ENCODE assay signal across 21 mouse cellular contexts in the genomic region with DNA sequence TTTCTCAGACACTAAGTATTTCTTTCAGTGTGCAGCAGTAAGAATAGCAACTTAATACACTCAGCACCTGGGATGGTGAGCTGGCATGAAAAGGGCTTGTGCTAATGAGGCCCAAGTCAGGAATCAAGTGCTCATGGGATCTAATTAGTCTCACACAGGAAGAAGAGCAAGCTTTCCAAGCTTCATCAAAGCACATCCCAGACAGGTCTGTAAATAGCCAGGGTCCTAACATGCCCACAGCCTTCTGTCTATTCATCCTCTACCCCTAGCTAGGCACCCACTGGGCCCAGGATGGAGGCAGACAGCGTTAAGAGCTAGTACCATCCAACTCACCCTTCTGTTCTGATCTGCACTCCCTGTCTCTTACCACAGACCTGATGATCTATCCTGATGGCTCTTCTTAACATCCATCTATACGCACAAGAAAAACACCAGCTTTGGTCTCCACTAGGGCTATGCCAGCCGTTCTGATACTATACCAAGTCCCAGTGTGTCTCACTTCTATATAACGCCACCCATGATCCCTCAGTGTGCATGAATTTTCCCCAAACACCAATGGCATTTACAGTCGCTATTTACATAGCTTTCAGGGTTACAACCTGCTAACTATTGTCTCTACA.
A peak's percentile ranks its signal among the peaks of the same experiment; 100 is the strongest.
DNase-seq lines count a peak whose midpoint lies in the region; ATAC-seq lines count a peak whose summit lies in the region.
"Had no signal": no experiment of that assay in that cellular context is flagged by ENCODE, and none has a peak within 500 bp of the region (broad histone marks: within the 10 kb centered on the region; RNA-seq: fewer than 3 reads in every experiment).

No protein-coding gene starts in this region.

- DNase-seq in cerebellum, postnatal 25 days, result peak; percentile 13
- DNase-seq in cerebellum, adult 9-11 months, result no peak
- no peak for DNase-seq in hindbrain, embryonic 11.5 days (ENCODE audit: low spot score)
- DNase-seq in ovary, adult 18-20 months (ENCODE audit: low spot score), result no peak
- DNase-seq: adrenal gland, postnatal 25 days; heart, postnatal 4 days; kidney, postnatal 4 days; layer of hippocampus, adult 9-11 months; lung, adult 2 months; right cerebral cortex, postnatal 4 days had no signal

- no peaks in the 10 kb centered on the region for H3K4me1 ChIP-seq in hindbrain, embryonic 15.5 days (replicated peaks)
- H3K4me1 ChIP-seq in hindbrain, embryonic 11.5 days (replicated peaks; ENCODE audit: control insufficient read depth, insufficient read depth, low read length), result no peaks in the 10 kb centered on the region
- no peaks in the 10 kb centered on the region for H3K4me1 ChIP-seq in forebrain, embryonic 15.5 days
- 0 out of 2 replicates have a peak, but pooled peaks cover 4% of the 10 kb centered on the region for H3K4me1 ChIP-seq in midbrain, embryonic 15.5 days
- no peaks in the 10 kb centered on the region for H3K4me1 ChIP-seq in heart, embryonic 11.5 days (ENCODE audit: control insufficient read depth, insufficient read depth, low read length)
- H3K4me1 ChIP-seq: heart, embryonic 13.5 days; limb, embryonic 12.5 days; liver, embryonic 12.5 days; megakaryocyte, embryonic 14.5 days had no signal

- 87% methylated on average over 5 of the region's 5 CpGs for WGBS in hindbrain, embryonic 15.5 days
- 88% methylated on average over 5 of the region's 5 CpGs for WGBS in hindbrain, embryonic 11.5 days
- WGBS in forebrain, embryonic 15.5 days, result 75% methylated on average over 5 of the region's 5 CpGs
- WGBS in midbrain, embryonic 15.5 days, result 77% methylated on average over 5 of the region's 5 CpGs
- WGBS in heart, embryonic 11.5 days (ENCODE audit: insufficient replicate concordance), result 84% methylated on average over 5 of the region's 5 CpGs

- H3K27me3 ChIP-seq in hindbrain, embryonic 15.5 days, result no peaks in the 10 kb centered on the region
- no peaks in the 10 kb centered on the region for H3K27me3 ChIP-seq in hindbrain, embryonic 11.5 days (ENCODE audit: control insufficient read depth, insufficient read depth, low read length)
- H3K27me3 ChIP-seq in forebrain, embryonic 15.5 days, result no peaks in the 10 kb centered on the region
- H3K27me3 ChIP-seq in midbrain, embryonic 15.5 days (replicated peaks), result no peaks in the 10 kb centered on the region
- H3K27me3 ChIP-seq in heart, embryonic 11.5 days (ENCODE audit: control insufficient read depth, insufficient read depth, low read length), result no peaks in the 10 kb centered on the region
- H3K27me3 ChIP-seq: CH12.LX; heart, embryonic 13.5 days; limb, embryonic 12.5 days; liver, embryonic 12.5 days; megakaryocyte, embryonic 14.5 days had no signal

- no peak overlapping the region for H3K4me3 ChIP-seq in hindbrain, embryonic 15.5 days
- no peak overlapping the region for H3K4me3 ChIP-seq in hindbrain, embryonic 11.5 days (ENCODE audit: low read depth, low read length)
- H3K4me3 ChIP-seq in forebrain, embryonic 15.5 days, result no peak overlapping the region
- no peak overlapping the region for H3K4me3 ChIP-seq in midbrain, embryonic 15.5 days
- H3K4me3 ChIP-seq in heart, embryonic 11.5 days (ENCODE audit: low read depth, low read length), result no peak overlapping the region
- H3K4me3 ChIP-seq: heart, embryonic 13.5 days; limb, embryonic 12.5 days; liver, embryonic 12.5 days; megakaryocyte, embryonic 14.5 days; myocyte had no signal

- peak; percentile 27; the same call in 1 of the 2 replicates for ATAC-seq in hindbrain, embryonic 15.5 days (ENCODE audit: low FRiP score, low read depth)
- no peak for ATAC-seq in hindbrain, embryonic 11.5 days (ENCODE audit: low FRiP score)
- peak; percentile 68 for ATAC-seq in forebrain, embryonic 15.5 days (replicated peaks)
- peak; percentile 88 for ATAC-seq in midbrain, embryonic 15.5 days (replicated peaks)
- no peak for ATAC-seq in heart, embryonic 11.5 days (replicated peaks; ENCODE audit: insufficient number of reproducible peaks, low FRiP score, low TSS enrichment)
- ATAC-seq: intestine, embryonic 16.5 days; liver, embryonic 12.5 days had no signal

- H3K4me2 ChIP-seq in hindbrain, embryonic 15.5 days, result no peak overlapping the region
- no peak overlapping the region for H3K4me2 ChIP-seq in hindbrain, embryonic 11.5 days (replicated peaks; ENCODE audit: low read depth, low read length)
- no peak overlapping the region for H3K4me2 ChIP-seq in forebrain, embryonic 15.5 days (replicated peaks)
- H3K4me2 ChIP-seq in midbrain, embryonic 15.5 days, result no peak overlapping the region
- H3K4me2 ChIP-seq in heart, embryonic 11.5 days, result no peak overlapping the region
- H3K4me2 ChIP-seq: heart, embryonic 13.5 days; limb, embryonic 12.5 days; liver, embryonic 12.5 days had no signal

- peaks cover 36% of the 10 kb centered on the region for H3K36me3 ChIP-seq in hindbrain, embryonic 15.5 days
- H3K36me3 ChIP-seq in hindbrain, embryonic 11.5 days (ENCODE audit: control insufficient read depth, insufficient read depth, low read length), result no peaks in the 10 kb centered on the region
- H3K36me3 ChIP-seq in forebrain, embryonic 15.5 days, result peaks cover 28% of the 10 kb centered on the region; the same call in 1 of the 2 replicates
- peaks cover 23% of the 10 kb centered on the region; the same call in 1 of the 2 replicates for H3K36me3 ChIP-seq in midbrain, embryonic 15.5 days (replicated peaks)
- no peaks in the 10 kb centered on the region for H3K36me3 ChIP-seq in heart, embryonic 11.5 days (ENCODE audit: control insufficient read depth, insufficient read depth, low read length)
- H3K36me3 ChIP-seq: heart, embryonic 13.5 days; limb, embryonic 12.5 days; liver, embryonic 12.5 days had no signal

- no peaks in the 10 kb centered on the region for H3K9me3 ChIP-seq in hindbrain, embryonic 15.5 days
- no peaks in the 10 kb centered on the region for H3K9me3 ChIP-seq in hindbrain, embryonic 11.5 days (ENCODE audit: control insufficient read depth, low read length)
- no peaks in the 10 kb centered on the region for H3K9me3 ChIP-seq in forebrain, embryonic 15.5 days
- H3K9me3 ChIP-seq in midbrain, embryonic 15.5 days, result no peaks in the 10 kb centered on the region
- H3K9me3 ChIP-seq in heart, embryonic 11.5 days (replicated peaks; ENCODE audit: control insufficient read depth, low read length), result no peaks in the 10 kb centered on the region
- H3K9me3 ChIP-seq: heart, embryonic 13.5 days; limb, embryonic 12.5 days; liver, embryonic 12.5 days; megakaryocyte, embryonic 14.5 days had no signal

- H3K27ac ChIP-seq in hindbrain, embryonic 15.5 days (replicated peaks), result no peak overlapping the region
- H3K27ac ChIP-seq in hindbrain, embryonic 11.5 days (ENCODE audit: low read depth, low read length), result no peak overlapping the region
- 0 out of 2 replicates have a peak overlapping the region, but pooled peaks have one; percentile 37 for H3K27ac ChIP-seq in forebrain, embryonic 15.5 days (replicated peaks)
- H3K27ac ChIP-seq in midbrain, embryonic 15.5 days, result peak overlapping the region; percentile 49
- H3K27ac ChIP-seq in heart, embryonic 11.5 days (ENCODE audit: low read depth, low read length), result no peak overlapping the region
- H3K27ac ChIP-seq: heart, embryonic 13.5 days; limb, embryonic 12.5 days; liver, embryonic 12.5 days had no signal

- H3K9ac ChIP-seq in hindbrain, embryonic 15.5 days, result no peak overlapping the region
- no peak overlapping the region for H3K9ac ChIP-seq in hindbrain, embryonic 11.5 days (ENCODE audit: low read depth, low read length)
- no peak overlapping the region for H3K9ac ChIP-seq in forebrain, embryonic 15.5 days (replicated peaks)
- no peak overlapping the region for H3K9ac ChIP-seq in midbrain, embryonic 15.5 days
- H3K9ac ChIP-seq in heart, embryonic 11.5 days (ENCODE audit: low read depth, low read length), result no peak overlapping the region
- H3K9ac ChIP-seq: heart, embryonic 13.5 days; limb, embryonic 12.5 days; liver, embryonic 12.5 days had no signal

Comparison
In these comparisons a context has a peak if more than half of its experiments do, and no peak if none do; other contexts are left out.
1. DNase-seq: peak in cerebellum, postnatal 25 days (2 of 2); none in cerebellum, adult 9-11 months (single experiment), hindbrain, embryonic 11.5 days (single experiment) and ovary, adult 18-20 months (single experiment).
2. ATAC-seq: peak in hindbrain, embryonic 15.5 days (single experiment), forebrain, embryonic 15.5 days (single experiment) and midbrain, embryonic 15.5 days (single experiment); none in hindbrain, embryonic 11.5 days (single experiment) and heart, embryonic 11.5 days (single experiment).
3. H3K27ac ChIP-seq: peak in forebrain, embryonic 15.5 days (single experiment) and midbrain, embryonic 15.5 days (single experiment); none in hindbrain, embryonic 15.5 days (single experiment), hindbrain, embryonic 11.5 days (single experiment) and heart, embryonic 11.5 days (single experiment).